Comparison of ENCODE assay signal across 28 mouse cellular contexts in the genomic region with DNA sequence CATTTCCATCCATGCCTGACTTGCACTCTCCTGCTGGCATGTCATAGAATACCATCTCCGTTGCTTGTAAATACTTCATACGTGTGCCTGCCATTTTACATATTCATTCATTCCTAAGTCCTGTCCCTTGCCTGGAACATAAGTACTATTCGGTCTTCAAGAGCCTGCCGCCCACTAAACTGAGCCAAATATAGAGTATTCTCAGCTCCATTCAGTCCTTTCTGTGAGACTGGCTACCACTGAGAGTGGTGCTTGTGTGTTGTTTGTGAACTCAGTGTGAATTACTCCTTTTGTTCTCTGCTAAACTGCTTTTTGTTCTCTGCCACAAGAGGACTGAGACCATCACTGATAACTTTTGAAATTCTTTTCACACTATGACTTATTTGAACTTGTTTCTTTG. TPM values are rescaled to one million over a fixed set of nuclear protein-coding genes. Genes with fewer than 3 reads are reported as not detected.
"Had no signal": no experiment of that assay in that cellular context is flagged by ENCODE, and none has a peak within 500 bp of the region (broad histone marks: within the 10 kb centered on the region; RNA-seq: fewer than 3 reads in every experiment).

No protein-coding gene starts in this region.

- H3K9me3 ChIP-seq: embryonic facial prominence, embryonic 10.5 days; embryonic facial prominence, embryonic 12.5 days; embryonic facial prominence, embryonic 13.5 days; embryonic facial prominence, embryonic 15.5 days; forebrain, embryonic 10.5 days; forebrain, embryonic 12.5 days; forebrain, embryonic 13.5 days; forebrain, embryonic 15.5 days; heart, embryonic 10.5 days had no signal

- H3K4me2 ChIP-seq: embryonic facial prominence, embryonic 12.5 days; embryonic facial prominence, embryonic 13.5 days; embryonic facial prominence, embryonic 15.5 days; forebrain, embryonic 12.5 days; forebrain, embryonic 13.5 days; forebrain, embryonic 15.5 days; heart, embryonic 11.5 days had no signal

- H3K36me3 ChIP-seq: embryonic facial prominence, embryonic 10.5 days; embryonic facial prominence, embryonic 12.5 days; embryonic facial prominence, embryonic 13.5 days; embryonic facial prominence, embryonic 15.5 days; forebrain, embryonic 10.5 days; forebrain, embryonic 12.5 days; forebrain, embryonic 15.5 days had no signal

- H3K4me1 ChIP-seq: embryonic facial prominence, embryonic 15.5 days had no signal

- H3K27me3 ChIP-seq: embryonic facial prominence, embryonic 12.5 days; embryonic facial prominence, embryonic 13.5 days; embryonic facial prominence, embryonic 15.5 days; forebrain, embryonic 12.5 days; forebrain, embryonic 13.5 days; forebrain, embryonic 15.5 days had no signal

- H3K9ac ChIP-seq: embryonic facial prominence, embryonic 12.5 days; embryonic facial prominence, embryonic 13.5 days; embryonic facial prominence, embryonic 15.5 days; forebrain, embryonic 12.5 days; forebrain, embryonic 13.5 days; forebrain, embryonic 15.5 days; forebrain, postnatal 0 days had no signal

- ATAC-seq: forebrain, postnatal 0 days had no signal

- DNase-seq: cerebellum, adult 9-10 months; cerebellum, adult 9-11 months; cerebellum, postnatal 10 days; cerebellum, postnatal 14 days; cerebellum, postnatal 25 days; cerebellum, postnatal 36 days; embryo, embryonic 11 days; forebrain, postnatal 0 days; gastrocnemius, adult 2 months; gastrocnemius, postnatal 10 days; gastrocnemius, postnatal 14 days; gastrocnemius, postnatal 25 days; gastrocnemius, postnatal 36 days; heart, adult 18-20 months; heart, adult 2 months had no signal

- H3K27ac ChIP-seq: embryonic facial prominence, embryonic 10.5 days; embryonic facial prominence, embryonic 12.5 days; embryonic facial prominence, embryonic 13.5 days; embryonic facial prominence, embryonic 15.5 days; forebrain, embryonic 10.5 days; forebrain, embryonic 12.5 days; forebrain, embryonic 13.5 days; forebrain, embryonic 15.5 days; gastrocnemius, adult 2 months; heart, adult 2 months; heart, embryonic 10.5 days had no signal

- H3K4me3 ChIP-seq: embryonic facial prominence, embryonic 10.5 days; embryonic facial prominence, embryonic 12.5 days; embryonic facial prominence, embryonic 13.5 days; embryonic facial prominence, embryonic 15.5 days; erythroblast, embryonic 14.5 days; forebrain, embryonic 10.5 days; forebrain, embryonic 12.5 days; forebrain, embryonic 13.5 days; forebrain, embryonic 15.5 days; gastrocnemius, adult 2 months; heart, adult 2 months; heart, embryonic 10.5 days had no signal

RNA-seq across cellular contexts. Expression of a gene that starts 59.6 kb away (rescaled TPM):
- total RNA-seq: common myeloid progenitor, adult 5-6 weeks; granulocyte monocyte progenitor cell, adult 5-6 weeks had no signal
- polyA plus RNA-seq: erythroblast, embryonic 14.5 days had no signal
